Mouse (Mus musculus) pancreas, adult 10 weeks (tissue): Measurements from ENCODE around the gene Nmrk1. TPM values are rescaled to one million over a fixed set of nuclear protein-coding genes. Genes with fewer than 3 reads are reported as not detected.

Experiments
- polyA plus RNA-seq: library from polyadenylated mRNA; stranded (reverse); fragments of 350-450 nt; fragmentation: Illumina TruSeq; extraction: RNeasy Lipid Tissue Mini Kit (QIAGEN cat#74804); gene quantifications from one replicate; pipeline ENCODE4 v1.2.3, GENCODE M21; 2015; ENCODE audit warnings: low read depth, low replicate concordance; ENCODE audit not compliant: insufficient read depth

Nmrk1 gene
- polyA plus RNA-seq: 2.2 TPM

DNA sequence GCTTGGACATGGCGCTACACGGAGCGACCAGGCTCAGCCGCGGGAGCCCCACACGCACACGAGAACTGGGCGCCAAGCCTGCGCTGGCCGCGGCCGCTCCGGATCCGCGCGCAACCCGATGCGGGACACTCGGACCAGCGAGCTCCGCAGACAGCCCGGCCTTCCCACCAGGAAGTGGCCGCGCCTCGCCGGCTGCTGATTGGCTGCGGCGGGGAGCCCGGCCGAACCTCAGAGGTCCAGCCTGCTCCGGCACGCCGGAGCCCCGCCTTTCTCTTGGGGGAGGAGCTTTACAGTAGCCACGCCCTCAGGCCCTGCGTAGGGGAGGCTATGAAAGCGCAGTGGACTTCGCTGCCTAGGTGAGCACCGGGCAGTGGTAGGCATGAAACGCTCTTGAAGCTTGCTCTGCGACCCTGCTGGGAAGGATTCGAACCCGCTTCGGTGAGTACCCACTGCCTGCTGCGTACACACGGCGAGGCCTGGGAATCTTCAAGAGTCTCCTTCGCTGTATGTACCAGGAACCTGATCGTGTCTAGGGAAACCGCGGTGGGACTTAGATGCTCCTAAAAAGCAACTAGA lies at the start of gene Nmrk1, which contains the start of gene Ostf1:
TSS of gene Nmrk1 (plus strand) at position 307 of the 576 bp plus-strand sequence.
TSS of gene Ostf1 (minus strand) at position 180 of the 576 bp plus-strand sequence.

GRCm38 (mm10) chr19:18670608-18671007 lies 38.9 kb downstream of the Nmrk1 start, which contains the start of gene Carnmt1:
TSS of gene Carnmt1 (plus strand) at chr19:18670764.

Other genes starting within 250 kb of the Nmrk1 start
- gene Ostf1, start 127 bp upstream of the Nmrk1 start, polyA plus RNA-seq: 11.4 TPM
- 1.9 TPM for gene Carnmt1, start 38.8 kb downstream of the Nmrk1 start, polyA plus RNA-seq
- gene D030056L22Rik, start 81.2 kb downstream of the Nmrk1 start, polyA plus RNA-seq: 4.1 TPM
- gene Trpm6, start 118.0 kb downstream of the Nmrk1 start, polyA plus RNA-seq: 0.50 TPM